Mouse (Mus musculus): Measurements from ENCODE around the gene E430018J23Rik. TPM values are rescaled to one million over a fixed set of nuclear protein-coding genes. Genes with fewer than 3 reads are reported as not detected.
A peak's percentile ranks its signal among the peaks of the same experiment; 100 is the strongest.
"Not testable (repeated sequence)": the region's sequence is repeated elsewhere in the genome, so short reads cannot be mapped to it uniquely, and the experiment has no call there.

The E430018J23Rik gene
- polyA plus RNA-seq, 1 experiment from 2014 or later: 1.8 TPM

DNA sequence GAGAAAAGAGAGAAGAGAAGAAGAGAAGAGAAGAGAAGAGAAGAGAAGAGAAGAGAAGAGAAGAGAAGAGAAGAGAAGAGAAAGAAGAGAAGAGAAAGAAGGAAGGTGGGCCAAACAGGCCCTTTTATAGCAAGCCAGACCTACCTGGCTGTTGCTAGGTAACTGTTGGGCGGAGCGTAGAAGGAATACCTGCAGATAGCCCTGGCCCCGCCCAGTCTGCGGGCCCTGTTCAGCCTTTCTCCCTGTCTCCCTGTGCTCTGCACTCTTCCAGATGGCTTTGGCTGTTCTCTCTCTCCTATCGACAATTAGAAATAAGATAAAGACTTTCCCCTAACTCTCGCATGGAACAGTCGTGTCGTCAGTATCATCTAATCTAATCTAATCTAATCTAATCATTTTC, 46.8 kb downstream of the E430018J23Rik start:
- Histone ChIP-seq H3K4me3 (peak overlapping the region; percentile 79), H3K4me2 (peak overlapping the region; percentile 96), H3K4me1 (peaks cover 46% of the 10 kb centered on the region), H3K36me3 (peaks cover 21% of the 10 kb centered on the region), H3K27ac (peak overlapping the region; percentile 82; the same call in 1 of the 2 replicates), H3K27me3 (replicated peaks) (no peaks in the 10 kb centered on the region), H3K9ac (peak overlapping the region; percentile 80), H3K9me3 (replicated peaks) (no peaks in the 10 kb centered on the region)
- ATAC-seq: no peak
- WGBS (ENCODE audit: insufficient replicate concordance): 17% methylated on average over 8 of the region's 8 CpGs

DNA sequence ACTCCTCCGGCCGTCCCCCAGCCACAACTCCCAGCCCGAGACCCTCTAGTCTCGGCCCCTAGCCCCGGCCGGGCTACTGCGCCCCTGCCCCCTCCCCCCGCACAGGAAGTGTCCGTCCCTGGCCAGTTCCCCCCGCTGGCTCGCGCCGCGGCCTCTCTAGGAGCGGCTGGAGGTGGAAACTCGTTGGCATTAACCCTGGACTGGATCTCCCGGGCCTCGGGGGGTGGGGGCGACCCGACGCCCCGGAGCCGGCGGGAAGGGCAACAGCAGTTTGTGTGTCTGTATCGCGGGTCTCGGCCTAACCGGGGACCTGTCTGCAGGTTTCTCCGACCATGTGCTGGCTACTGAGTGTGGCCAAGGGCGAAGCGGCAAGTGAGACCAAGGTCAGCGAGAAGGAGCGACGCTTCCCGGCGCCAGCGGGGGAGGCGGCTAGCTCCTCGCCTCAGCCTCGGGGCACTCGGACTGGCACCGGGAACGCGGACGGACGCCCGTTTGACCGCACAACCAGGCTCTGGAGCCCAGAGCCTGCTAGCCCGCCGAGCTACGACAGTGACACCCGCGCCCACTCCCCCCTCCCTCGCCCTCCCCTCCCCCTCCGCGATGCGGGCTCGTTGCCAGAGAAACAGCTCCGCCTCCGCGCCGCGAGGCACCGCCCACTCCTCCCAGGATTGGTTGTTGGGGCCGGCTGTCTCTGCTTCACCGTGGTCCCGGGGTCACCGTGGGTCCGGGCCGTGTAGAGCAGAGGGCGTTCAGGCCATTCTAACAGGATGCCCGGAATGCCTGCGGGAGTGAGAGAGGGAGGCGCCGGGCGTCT, 47.7 kb downstream of the E430018J23Rik start, which contains the start of gene Zfp768:
Gene Zfp768, minus strand, starts transcription at position 78 of the 814 bp plus-strand sequence.
- peak within 1 kb of the TSS; percentile 82 for H3K27ac ChIP-seq
- no peaks in the 10 kb centered on the region for H3K27me3 ChIP-seq (replicated peaks)
- H3K4me3 ChIP-seq: peak within 1 kb of the TSS; percentile 79
- peak within 1 kb of the TSS; percentile 96 for H3K4me2 ChIP-seq
- peaks cover 24% of the 10 kb centered on the region for H3K36me3 ChIP-seq
- peak within 1 kb of the TSS; percentile 80 for H3K9ac ChIP-seq
- 2% methylated on average over 75 of the region's 76 CpGs for WGBS (ENCODE audit: insufficient replicate concordance)
- H3K4me1 ChIP-seq: peaks cover 46% of the 10 kb centered on the region
- ATAC-seq: peak; percentile 86
- H3K9me3 ChIP-seq (replicated peaks): no peaks in the 10 kb centered on the region

DNA sequence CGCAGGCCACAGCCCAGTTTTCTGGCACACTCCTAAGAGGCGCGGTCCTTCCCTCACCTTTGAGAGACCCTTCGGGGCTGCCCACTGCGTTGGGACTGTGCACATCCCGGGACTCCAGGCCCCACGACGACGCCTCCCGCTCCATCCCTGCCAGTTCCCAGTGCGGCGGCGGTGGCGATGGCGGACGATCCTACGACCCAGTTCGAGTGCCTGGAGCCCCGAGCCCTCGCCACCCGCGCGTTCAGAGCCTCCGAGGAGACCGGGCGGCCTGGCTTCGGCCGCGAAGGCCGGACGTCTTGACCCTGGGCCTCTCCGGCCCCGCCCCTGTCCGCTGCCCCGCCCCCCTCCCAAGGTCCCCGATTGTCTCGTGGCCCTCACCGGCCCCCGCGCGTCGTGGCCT, 48.3 kb downstream of the E430018J23Rik start:
- no peaks in the 10 kb centered on the region for H3K9me3 ChIP-seq (replicated peaks)
- no peaks in the 10 kb centered on the region for H3K27me3 ChIP-seq (replicated peaks)
- peak overlapping the region; percentile 80 for H3K9ac ChIP-seq
- WGBS (ENCODE audit: insufficient replicate concordance): under 1% methylated on average over 39 of the region's 42 CpGs
- H3K36me3 ChIP-seq: peaks cover 24% of the 10 kb centered on the region
- ATAC-seq: peak; percentile 25
- H3K27ac ChIP-seq: peak overlapping the region; percentile 82
- peak overlapping the region; percentile 96 for H3K4me2 ChIP-seq
- H3K4me3 ChIP-seq: peak overlapping the region; percentile 79
- peaks cover 46% of the 10 kb centered on the region for H3K4me1 ChIP-seq

DNA sequence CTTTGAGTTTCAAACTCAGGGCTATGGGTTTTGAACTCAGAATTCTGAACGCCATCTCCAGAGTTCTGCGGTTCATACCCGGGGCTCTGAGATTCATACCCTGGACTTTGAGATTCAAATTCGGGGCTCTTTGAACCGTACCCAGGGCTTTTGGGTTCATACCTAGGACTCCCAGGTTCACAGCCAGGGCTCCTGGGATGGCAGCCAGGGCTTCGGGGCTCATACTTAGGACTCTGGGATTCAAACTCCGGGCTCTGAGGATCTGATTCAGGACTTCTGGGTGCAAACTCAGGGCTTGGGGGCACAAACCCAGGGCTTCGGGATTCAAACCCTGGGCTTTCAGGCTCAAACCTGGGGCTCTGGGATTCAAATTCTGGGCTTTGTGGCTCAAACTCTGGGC, 49.1 kb downstream of the E430018J23Rik start:
- Histone ChIP-seq H3K9me3 (replicated peaks) (no peaks in the 10 kb centered on the region), H3K36me3 (peaks cover 24% of the 10 kb centered on the region), H3K4me2 (peak overlapping the region; percentile 96), H3K9ac (peak overlapping the region; percentile 80; the same call in 1 of the 2 replicates), H3K27me3 (replicated peaks) (no peaks in the 10 kb centered on the region), H3K27ac (no peak overlapping the region), H3K4me3 (peak overlapping the region; percentile 79), H3K4me1 (peaks cover 46% of the 10 kb centered on the region)
- ATAC-seq: no peak
- 82% methylated on average over 8 of the region's 8 CpGs for WGBS (ENCODE audit: insufficient replicate concordance)

DNA sequence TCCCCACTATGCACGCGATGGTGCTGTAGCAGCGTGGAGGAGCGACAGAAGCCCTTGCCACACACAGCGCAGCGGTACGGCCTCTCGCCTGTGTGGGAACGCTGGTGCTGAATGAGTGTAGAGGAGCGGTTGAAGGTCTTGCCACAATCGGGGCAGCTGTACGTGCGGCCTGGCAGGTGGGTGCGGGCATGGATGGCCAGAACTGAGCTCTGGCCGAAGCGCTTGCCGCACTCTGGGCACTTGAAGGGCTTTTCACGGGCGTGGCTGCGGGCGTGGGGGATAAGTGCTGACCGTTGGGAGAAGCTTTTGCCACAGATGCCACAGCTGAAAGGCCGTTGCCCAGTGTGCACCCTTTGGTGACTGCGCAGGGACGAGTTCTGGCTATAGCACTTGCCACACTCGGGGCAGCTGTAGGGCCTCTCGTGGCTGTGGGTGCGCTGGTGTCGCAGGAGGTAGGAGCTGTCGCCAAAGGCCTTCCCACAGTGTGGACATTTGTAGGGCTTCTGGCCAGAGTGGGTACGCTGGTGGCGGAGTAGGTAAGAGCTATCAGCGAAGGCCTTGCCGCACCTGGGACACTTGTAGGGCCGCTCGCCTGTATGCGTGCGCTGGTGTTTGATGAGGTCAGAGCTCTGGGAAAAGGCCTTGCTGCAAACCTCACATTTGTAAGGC, 49.9 kb downstream of the E430018J23Rik start:
- Histone ChIP-seq H3K4me1 (peaks cover 46% of the 10 kb centered on the region), H3K27ac (no peak overlapping the region), H3K9ac (no peak overlapping the region), H3K36me3 (peaks cover 24% of the 10 kb centered on the region), H3K27me3 (replicated peaks) (no peaks in the 10 kb centered on the region), H3K4me2 (no peak overlapping the region), H3K9me3 (replicated peaks) (no peaks in the 10 kb centered on the region), H3K4me3 (no peak overlapping the region)
- ATAC-seq: no peak
- 87% methylated on average over 38 of the region's 38 CpGs for WGBS (ENCODE audit: insufficient replicate concordance)

DNA sequence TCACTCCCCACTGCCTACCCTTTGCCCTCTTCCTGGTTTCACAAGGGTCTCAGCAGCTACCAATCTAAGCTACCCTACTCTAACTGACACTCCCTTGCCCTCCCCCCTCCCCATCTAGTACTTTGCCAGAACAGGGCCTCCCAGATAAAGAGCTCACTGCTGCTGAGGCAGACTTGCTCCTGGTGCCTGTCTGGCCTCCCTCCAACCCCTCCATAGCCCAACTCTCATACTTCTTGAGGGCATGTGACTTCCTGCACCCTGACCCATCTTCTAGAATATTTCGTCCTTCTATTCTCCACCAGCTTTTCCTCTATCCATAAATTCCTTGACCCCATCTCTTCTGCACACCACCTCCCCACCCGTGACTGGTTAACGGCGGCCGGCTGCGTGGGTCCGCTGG, 50.5 kb downstream of the E430018J23Rik start:
- Histone ChIP-seq H3K4me2 (no peak overlapping the region), H3K4me1 (peaks cover 46% of the 10 kb centered on the region), H3K4me3 (no peak overlapping the region), H3K27me3 (replicated peaks) (no peaks in the 10 kb centered on the region), H3K27ac (no peak overlapping the region), H3K9me3 (replicated peaks) (no peaks in the 10 kb centered on the region), H3K9ac (no peak overlapping the region), H3K36me3 (peaks cover 24% of the 10 kb centered on the region)
- no peak for ATAC-seq
- 85% methylated on average over 7 of the region's 7 CpGs for WGBS (ENCODE audit: insufficient replicate concordance)

DNA sequence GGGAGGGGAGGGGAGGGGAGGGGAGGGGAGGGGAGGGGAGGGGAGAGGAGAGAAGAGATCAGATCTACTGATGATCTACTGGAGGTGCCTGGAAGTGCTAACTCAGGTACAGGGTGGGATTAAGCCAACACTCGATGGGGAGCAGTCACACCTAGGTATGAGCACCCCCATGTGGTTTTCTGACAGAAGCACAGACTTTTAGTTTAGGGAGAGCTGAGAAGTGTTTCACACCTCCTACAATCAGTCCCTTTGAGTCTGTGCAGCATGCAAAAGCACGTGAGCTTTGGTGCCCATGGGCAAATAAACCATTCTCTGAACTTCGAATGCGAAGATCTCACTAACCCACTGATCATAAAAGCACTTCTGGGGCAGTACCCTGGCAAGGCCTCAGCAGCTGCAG, 51.1 kb downstream of the E430018J23Rik start:
- peaks cover 24% of the 10 kb centered on the region for H3K36me3 ChIP-seq
- H3K27ac ChIP-seq: no peak overlapping the region
- peaks cover 44% of the 10 kb centered on the region for H3K4me1 ChIP-seq
- no peaks in the 10 kb centered on the region for H3K27me3 ChIP-seq (replicated peaks)
- no peaks in the 10 kb centered on the region for H3K9me3 ChIP-seq (replicated peaks)
- 43% methylated on average over 4 of the region's 4 CpGs for WGBS (ENCODE audit: insufficient replicate concordance)
- no peak overlapping the region for H3K9ac ChIP-seq
- no peak overlapping the region for H3K4me2 ChIP-seq
- H3K4me3 ChIP-seq: no peak overlapping the region
- no peak for ATAC-seq

DNA sequence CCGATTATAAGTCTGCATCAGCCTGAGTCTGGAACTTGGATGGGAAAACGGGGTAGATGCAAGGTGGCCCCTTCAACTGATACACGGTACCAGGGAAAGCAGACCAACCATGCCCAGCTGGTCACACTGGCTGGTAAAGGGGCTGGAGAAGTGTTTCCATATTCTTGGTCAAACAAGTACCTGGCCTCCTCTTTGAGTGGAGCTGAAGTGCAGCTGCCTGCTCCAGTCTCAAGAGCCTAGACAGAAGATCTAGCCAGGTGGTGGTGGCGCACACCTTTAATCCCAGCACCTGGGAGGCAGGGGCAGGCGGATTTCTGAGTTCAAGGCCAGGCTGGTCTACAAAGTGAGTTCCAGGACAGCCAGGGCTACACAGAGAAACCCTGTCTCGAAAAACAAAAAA, 51.6 kb downstream of the E430018J23Rik start:
- 75% methylated on average over 6 of the region's 6 CpGs for WGBS (ENCODE audit: insufficient replicate concordance)
- H3K9ac ChIP-seq; H3K9me3 ChIP-seq (replicated peaks); H3K27ac ChIP-seq; H3K4me3 ChIP-seq; H3K27me3 ChIP-seq (replicated peaks); ATAC-seq; H3K4me2 ChIP-seq: not testable (repeated sequence)
- Histone ChIP-seq H3K36me3 (peaks cover 24% of the 10 kb centered on the region), H3K4me1 (peaks cover 39% of the 10 kb centered on the region)

DNA sequence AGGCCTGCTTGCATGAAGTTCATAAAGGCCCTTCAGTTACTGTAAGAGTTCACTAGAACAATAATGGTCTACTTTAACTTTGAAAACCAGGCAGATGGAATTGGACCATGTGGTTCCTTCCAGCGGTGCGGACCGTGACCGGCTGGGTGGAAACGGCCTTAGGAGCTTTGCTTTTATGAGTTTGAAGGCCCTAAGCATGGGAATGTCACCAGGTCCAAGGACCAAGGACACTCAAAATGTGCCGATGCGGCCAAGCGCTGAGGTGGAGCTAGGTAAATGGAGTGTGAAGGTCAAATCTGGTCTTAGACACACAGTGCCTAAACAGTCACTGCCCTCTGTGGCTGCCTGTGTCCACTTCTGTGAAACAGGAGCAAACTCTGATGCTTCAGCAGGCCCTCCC, 52.1 kb downstream of the E430018J23Rik start:
- WGBS (ENCODE audit: insufficient replicate concordance): 91% methylated on average over 8 of the region's 8 CpGs
- H3K27ac ChIP-seq: no peak overlapping the region
- H3K9ac ChIP-seq: no peak overlapping the region
- peaks cover 34% of the 10 kb centered on the region for H3K4me1 ChIP-seq
- ATAC-seq: no peak
- no peaks in the 10 kb centered on the region for H3K9me3 ChIP-seq (replicated peaks)
- H3K4me2 ChIP-seq: no peak overlapping the region
- H3K36me3 ChIP-seq: peaks cover 24% of the 10 kb centered on the region
- no peaks in the 10 kb centered on the region for H3K27me3 ChIP-seq (replicated peaks)
- no peak overlapping the region for H3K4me3 ChIP-seq

Other genes with a start within 250 kb of the E430018J23Rik start
- 35.0 and 36.0 TPM in 2 replicates for gene Cd2bp2, start 197.6 kb downstream of the E430018J23Rik start, polyA plus RNA-seq (2016; fragmentation: Nextera tagmentation; extraction: Ambion mirVana)
- 26.7 and 30.9 TPM in 2 replicates for gene Tbc1d10b, start 185.2 kb downstream of the E430018J23Rik start, polyA plus RNA-seq (2016; fragmentation: Nextera tagmentation; extraction: Ambion mirVana)
- gene Mylpf, start 184.7 kb downstream of the E430018J23Rik start, polyA plus RNA-seq (2016; fragmentation: Nextera tagmentation; extraction: Ambion mirVana): 37.6 and 41.4 TPM in 2 replicates
- gene Zfp553, start 160.6 kb downstream of the E430018J23Rik start, polyA plus RNA-seq (2016; fragmentation: Nextera tagmentation; extraction: Ambion mirVana): 13.7 and 14.2 TPM in 2 replicates
- gene Sept1, start 160.5 kb downstream of the E430018J23Rik start, polyA plus RNA-seq (2016; fragmentation: Nextera tagmentation; extraction: Ambion mirVana): 10.6 and 13.6 TPM in 2 replicates
- 30.0 and 31.6 TPM in 2 replicates for gene Zfp771, start 149.4 kb downstream of the E430018J23Rik start, polyA plus RNA-seq (2016; fragmentation: Nextera tagmentation; extraction: Ambion mirVana)
- gene Dctpp1, start 132.9 kb downstream of the E430018J23Rik start, polyA plus RNA-seq (2016; fragmentation: Nextera tagmentation; extraction: Ambion mirVana): 163 and 167 TPM in 2 replicates
- 170 and 172 TPM in 2 replicates for gene Sephs2, start 119.6 kb downstream of the E430018J23Rik start, polyA plus RNA-seq (2016; fragmentation: Nextera tagmentation; extraction: Ambion mirVana)
- 6.0 and 6.3 TPM in 2 replicates for gene Itgal, start 97.4 kb downstream of the E430018J23Rik start, polyA plus RNA-seq (2016; fragmentation: Nextera tagmentation; extraction: Ambion mirVana)
- 4.8 and 5.2 TPM in 2 replicates for gene Zfp768, start 48.0 kb downstream of the E430018J23Rik start, polyA plus RNA-seq (2016; fragmentation: Nextera tagmentation; extraction: Ambion mirVana)
- 3.9 and 4.1 TPM in 2 replicates for gene Zfp747, start 17.6 kb downstream of the E430018J23Rik start, polyA plus RNA-seq (2016; fragmentation: Nextera tagmentation; extraction: Ambion mirVana)
- 2.1 and 2.4 TPM in 2 replicates for gene 9130019O22Rik, start 6.5 kb downstream of the E430018J23Rik start, polyA plus RNA-seq (2016; fragmentation: Nextera tagmentation; extraction: Ambion mirVana)
- 2.4 and 2.5 TPM in 2 replicates for gene Zfp764, start 13.2 kb upstream of the E430018J23Rik start, polyA plus RNA-seq (2016; fragmentation: Nextera tagmentation; extraction: Ambion mirVana)
- 11.0 and 11.6 TPM in 2 replicates for gene Zfp688, start 28.4 kb upstream of the E430018J23Rik start, polyA plus RNA-seq (2016; fragmentation: Nextera tagmentation; extraction: Ambion mirVana)
- 3.1 and 3.3 TPM in 2 replicates for gene Zfp689, start 55.5 kb upstream of the E430018J23Rik start, polyA plus RNA-seq (2016; fragmentation: Nextera tagmentation; extraction: Ambion mirVana)
- gene Prr14, start 66.0 kb upstream of the E430018J23Rik start, polyA plus RNA-seq (2016; fragmentation: Nextera tagmentation; extraction: Ambion mirVana): 29.6 and 31.0 TPM in 2 replicates
- 6.9 and 8.1 TPM in 2 replicates for gene Fbrs, start 85.6 kb upstream of the E430018J23Rik start, polyA plus RNA-seq (2016; fragmentation: Nextera tagmentation; extraction: Ambion mirVana)
- gene Srcap, start 118.4 kb upstream of the E430018J23Rik start, polyA plus RNA-seq (2016; fragmentation: Nextera tagmentation; extraction: Ambion mirVana): 38.2 and 38.8 TPM in 2 replicates
- 7.9 and 8.8 TPM in 2 replicates for gene Gm42715, start 126.0 kb upstream of the E430018J23Rik start, polyA plus RNA-seq (2016; fragmentation: Nextera tagmentation; extraction: Ambion mirVana)
- gene Tmem265, start 167.8 kb upstream of the E430018J23Rik start, polyA plus RNA-seq (2016; fragmentation: Nextera tagmentation; extraction: Ambion mirVana): 1.7 and 2.9 TPM in 2 replicates
- 23.1 and 26.7 TPM in 2 replicates for gene Phkg2, start 179.7 kb upstream of the E430018J23Rik start, polyA plus RNA-seq (2016; fragmentation: Nextera tagmentation; extraction: Ambion mirVana)
- gene Ccdc189, start 195.0 kb upstream of the E430018J23Rik start, polyA plus RNA-seq (2016; fragmentation: Nextera tagmentation; extraction: Ambion mirVana): 7.9 and 8.8 TPM in 2 replicates
- 36.3 and 36.9 TPM in 2 replicates for gene Rnf40, start 195.1 kb upstream of the E430018J23Rik start, polyA plus RNA-seq (2016; fragmentation: Nextera tagmentation; extraction: Ambion mirVana)
- 3.3 and 3.8 TPM in 2 replicates for gene Zfp629, start 222.2 kb upstream of the E430018J23Rik start, polyA plus RNA-seq (2016; fragmentation: Nextera tagmentation; extraction: Ambion mirVana)

All from liver, embryonic 12.5 days (tissue).